Mouse (Mus musculus) thymus, postnatal 36 days (tissue): ENCODE data around the gene Gm43518.
A peak's percentile ranks its signal among the peaks of the same experiment; 100 is the strongest.

ENCODE experiments used
- DNase-seq, 2 experiments: peaks; one replicate each; pipeline ENCODE4 v3.0.0; 2022; ENCODE audit warnings: mixed read lengths in 2 of 2

Gene Gm43518

DNA sequence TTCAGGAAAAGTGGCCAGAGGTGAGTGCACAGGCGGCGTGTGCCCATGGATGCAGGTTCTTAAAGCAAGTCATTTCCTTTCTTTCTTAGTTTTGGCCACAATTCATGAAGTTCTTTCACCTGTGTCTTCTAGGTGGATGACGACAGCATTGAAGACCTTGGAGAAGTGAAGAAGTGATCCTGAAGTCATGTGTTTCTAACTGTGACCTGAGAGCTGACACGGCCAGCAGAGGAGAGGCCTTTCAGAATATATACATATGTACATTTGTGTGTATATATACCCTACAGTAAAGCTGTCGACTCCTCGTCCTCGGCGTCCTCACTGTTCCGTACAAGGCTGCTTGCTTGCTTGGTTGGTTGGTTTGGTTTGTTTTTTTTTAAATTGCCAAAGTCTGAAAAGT lies at the start of gene Gm43518:
Gm43518 (plus strand) TSS at position 301 of the 400 bp plus-strand sequence.
- no peak for DNase-seq

DNA sequence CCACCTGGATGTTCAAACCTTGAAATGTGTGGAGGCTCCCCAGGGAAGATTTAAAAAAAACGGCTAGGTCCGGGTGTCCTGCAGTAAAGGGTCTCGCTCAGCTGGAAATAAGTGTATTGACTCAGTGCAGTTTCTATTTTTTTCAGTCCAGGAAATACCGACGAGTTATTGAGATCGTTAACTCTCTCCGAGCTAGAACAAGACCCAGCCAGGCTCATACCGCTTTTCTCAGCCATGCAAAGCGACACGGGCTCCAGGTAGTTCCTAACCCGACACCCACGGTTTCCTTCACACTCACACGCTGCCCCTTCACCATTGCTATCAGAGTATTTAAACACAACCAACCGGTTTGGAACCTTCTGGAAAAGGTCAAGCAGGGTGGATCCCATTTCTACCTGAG lies 49.2 kb upstream of the Gm43518 start:
- no peak for DNase-seq

DNA sequence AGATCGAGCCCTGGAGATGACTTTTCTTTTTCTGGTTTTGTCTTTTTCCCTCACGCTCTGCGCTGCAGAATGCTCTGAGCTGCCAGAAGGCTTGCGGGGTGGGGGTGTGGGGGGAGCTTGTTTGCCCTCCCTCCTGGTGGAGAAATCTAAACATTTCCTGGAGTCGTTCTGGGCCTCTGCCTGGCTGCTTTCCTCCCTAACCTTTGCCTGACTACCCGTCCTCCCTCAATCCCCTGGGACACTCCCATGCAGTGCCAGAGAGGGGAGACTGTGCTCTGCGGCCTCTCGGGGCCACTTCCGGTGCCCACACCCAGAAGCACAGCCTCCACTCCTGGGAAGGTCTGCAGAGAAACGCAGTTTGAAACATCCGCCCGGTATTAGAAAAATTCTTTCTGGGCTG lies 47.3 kb upstream of the Gm43518 start, which contains the start of gene Hcar1:
Hcar1 (minus strand) TSS at position 93 of the 400 bp plus-strand sequence.
- no peak for DNase-seq

DNA sequence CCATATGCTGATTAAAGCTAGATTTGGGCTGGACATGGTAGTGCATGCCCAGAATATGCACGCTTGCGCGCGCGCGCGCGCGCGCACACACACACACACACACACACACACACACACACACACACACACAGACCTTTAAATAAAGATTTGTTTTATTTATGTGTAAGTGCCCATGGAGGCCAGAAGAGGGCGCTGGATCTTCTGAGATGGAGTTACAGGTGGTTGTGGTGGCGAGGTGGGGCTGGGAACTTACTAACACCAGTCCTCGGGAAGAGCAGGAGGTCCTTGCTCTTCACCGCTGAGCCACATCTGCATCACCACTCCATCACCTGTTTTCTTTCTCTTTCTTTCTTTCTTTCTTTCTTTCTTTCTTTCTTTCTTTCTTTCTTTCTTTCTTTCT lies 46.4 kb upstream of the Gm43518 start:
- no peak for DNase-seq

DNA sequence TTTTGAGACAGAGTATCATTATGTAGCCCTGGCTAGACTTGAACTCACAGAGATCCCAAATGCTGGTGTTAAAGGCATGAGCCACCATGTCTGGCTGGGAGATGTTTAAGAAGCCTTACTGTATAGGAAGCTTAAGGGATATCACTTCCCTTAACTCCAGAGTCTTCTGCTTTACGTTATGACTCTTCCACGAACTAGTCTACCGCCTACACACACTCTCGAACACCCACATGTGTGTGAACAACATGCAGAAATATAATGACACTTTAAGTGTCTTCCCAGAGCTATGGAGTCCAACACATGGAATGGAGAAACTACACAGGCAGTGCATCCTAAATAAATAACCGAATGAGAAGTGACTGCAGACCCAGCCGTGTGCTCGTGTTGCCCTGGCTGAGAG lies 43.3 kb upstream of the Gm43518 start:
- no peak for DNase-seq

DNA sequence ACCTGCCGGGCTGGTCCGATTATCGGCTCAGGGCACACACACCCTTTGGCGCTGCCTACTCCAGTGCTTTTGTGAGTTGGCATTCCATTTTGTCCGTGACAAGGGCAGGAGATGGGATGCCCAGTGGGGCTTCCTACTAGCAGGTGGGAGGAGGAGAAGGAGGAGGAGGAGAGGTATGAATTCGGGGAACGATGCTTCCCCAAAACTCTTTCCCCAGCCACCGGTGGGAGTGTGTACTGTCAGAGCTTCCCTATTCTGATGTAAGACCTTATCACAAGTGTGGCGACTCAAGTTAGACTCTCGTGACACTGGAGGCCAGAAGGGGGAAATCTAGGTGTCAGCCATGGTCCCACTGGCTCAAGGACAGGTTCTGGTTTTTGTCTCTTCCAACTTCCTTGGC lies 42.9 kb upstream of the Gm43518 start:
- no peak for DNase-seq

DNA sequence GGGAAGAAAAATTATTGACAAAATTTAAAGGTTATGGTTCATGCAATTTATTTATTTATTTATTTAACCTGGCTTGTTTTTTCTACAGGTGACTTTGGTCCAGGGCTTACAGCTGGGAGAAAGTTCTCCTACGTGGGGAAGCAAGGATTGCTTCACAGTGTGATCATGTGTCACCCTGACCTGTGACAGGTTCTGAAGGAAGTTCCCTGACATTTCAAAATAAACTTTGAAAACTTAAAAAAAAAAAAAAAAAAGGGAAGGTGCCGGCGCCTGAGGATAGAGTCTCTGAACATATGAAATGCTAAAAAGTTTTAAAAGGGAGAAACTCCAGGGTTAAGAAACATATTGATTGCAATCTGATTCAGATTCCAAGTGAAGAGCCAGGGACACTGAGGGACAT lies 40.9 kb upstream of the Gm43518 start:
- DNase-seq: no peak

DNA sequence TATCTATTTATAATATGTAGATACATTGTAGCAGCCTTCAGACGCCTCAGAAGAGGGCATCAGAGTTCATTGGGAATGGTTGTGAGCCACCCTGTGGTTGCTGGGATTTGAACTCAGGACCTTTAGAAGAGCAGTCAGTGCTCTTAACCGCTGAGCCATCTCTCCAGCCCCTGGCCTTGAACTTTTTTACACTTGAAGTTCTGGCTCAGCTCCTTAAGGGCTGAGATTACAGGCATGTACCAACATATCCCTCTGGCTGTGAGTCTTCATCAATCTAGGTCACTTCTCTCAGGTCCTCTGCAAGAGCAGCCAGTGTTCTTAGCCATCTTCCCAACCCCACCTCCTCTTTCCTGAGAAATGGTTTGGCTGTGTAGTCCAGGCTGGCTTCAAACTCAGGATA lies 36.9 kb upstream of the Gm43518 start:
- no peak for DNase-seq

DNA sequence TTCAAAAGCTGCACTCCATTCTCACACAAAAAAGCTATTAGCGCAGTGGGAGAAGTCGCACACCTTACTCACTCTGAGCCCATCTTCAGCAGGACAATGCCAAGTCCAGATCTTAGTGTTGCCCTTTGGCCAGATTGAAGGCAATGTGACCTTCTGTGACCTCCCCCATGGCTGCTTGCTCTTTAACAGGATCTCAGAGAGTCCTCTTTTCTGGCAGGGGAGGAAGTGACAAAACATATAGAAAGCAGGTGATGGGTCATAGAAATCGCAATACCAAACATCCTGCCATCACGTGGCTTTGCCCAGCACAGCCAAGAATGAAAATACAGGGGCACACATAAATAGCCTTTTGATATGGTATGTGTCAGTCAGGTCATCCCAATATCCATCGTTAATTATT lies 36.2 kb upstream of the Gm43518 start:
- no peak for DNase-seq

DNA sequence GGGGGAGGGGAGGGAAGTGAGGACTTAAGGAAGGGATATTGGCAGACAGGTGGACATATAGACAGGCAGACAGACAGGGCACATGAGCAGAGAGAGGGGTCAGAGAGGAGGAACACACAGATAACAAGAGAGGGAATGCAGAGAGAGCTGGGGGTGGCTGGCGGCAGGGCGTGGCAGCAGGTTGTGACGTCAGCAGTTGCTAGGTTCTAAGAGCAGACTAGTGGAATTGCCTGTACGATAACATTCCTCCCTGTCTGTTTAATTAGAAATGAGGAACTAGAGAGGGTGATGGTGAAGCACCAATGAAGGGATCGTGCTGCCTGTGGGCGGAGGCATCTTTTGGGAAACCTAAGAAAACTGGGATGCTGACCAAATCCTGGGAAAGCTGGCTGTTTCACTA lies 35.5 kb upstream of the Gm43518 start:
- peak; percentile 34 to 40 for DNase-seq

DNA sequence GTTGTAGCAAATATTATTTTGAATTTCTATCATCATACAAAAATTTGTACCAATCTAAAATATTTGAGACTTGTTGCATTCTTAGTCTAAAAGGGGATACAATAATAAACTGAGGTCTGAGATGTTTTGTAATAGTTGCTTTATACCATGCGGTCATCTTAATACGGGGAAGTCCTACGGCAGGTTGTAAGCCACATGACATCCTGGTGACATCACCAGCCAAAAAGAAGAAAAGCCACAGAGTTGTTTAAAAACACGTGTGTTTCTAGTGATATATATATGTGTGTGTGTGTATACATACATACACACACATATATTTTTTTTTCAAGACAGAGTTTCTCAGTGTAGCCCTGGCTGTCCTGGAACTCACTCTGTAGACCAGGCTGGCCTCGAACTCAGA lies 33.7 kb upstream of the Gm43518 start:
- DNase-seq: no peak

DNA sequence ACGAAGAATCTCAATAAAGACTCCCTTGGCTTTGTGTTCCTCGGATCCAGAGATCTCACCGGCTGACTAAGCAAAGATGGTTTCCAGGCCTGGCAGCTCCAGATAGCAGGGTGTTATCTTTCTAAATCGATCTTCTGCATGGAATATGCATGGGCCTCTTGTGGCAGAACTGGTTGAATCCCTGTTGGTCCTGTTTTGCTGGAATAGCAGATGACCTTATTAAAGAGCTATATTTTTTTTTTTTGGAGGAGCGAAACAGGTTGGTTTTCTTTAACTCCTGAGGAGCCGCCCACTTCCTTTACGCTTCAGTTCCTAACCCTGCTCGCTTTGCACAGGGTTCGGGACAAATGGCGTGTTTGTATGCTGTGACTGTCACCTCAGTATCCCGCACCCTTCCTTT lies 30.8 kb upstream of the Gm43518 start:
- no peak for DNase-seq

DNA sequence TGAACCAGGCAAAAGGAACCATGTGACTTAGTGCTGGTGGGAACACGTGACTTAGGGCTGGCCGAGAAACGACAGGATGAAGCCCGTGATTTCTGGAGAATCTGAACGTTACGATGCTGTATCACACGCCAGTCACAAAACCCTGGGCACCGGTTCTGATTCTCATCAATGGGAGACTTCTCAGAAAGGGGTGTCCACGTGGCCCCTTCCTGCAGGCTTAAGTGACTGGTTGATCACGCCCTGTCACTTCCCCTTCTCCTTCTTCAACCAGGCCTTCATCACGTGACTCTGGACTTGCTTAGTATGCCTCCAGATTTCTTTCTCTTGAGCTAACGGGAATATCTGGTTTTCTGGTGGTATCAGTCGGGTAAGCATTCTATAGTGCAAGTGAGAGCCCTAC lies 29.9 kb upstream of the Gm43518 start:
- DNase-seq: no peak

DNA sequence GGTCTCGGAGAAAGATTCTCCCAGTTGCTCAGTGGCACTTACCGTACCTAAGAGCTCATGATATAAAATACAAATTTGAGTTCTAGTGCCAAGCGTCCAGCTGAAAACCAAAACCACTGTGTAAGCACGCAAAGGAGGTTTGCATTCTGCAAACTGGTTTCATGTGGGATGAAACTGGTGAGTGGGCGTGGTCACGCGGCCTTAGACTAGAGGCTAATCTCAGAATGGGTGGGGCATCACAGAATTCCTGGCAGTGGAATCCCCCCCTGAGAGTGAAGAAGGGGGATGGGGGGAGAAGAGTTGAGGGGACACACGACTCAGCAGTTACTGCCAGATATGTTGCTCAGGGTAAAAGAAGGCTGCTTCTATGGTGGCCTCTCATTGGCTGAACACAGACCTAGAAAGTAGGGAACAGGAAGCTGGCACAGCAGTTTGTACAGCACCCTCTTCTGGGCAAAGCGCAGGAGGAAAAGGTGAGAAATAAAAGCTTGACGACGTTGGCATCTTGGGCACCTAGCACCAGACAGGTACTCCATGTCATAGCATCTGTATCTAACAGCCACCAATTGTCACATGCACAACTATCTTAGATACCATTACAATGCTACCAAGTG lies 23.1 kb upstream of the Gm43518 start:
- no peak for DNase-seq

DNA sequence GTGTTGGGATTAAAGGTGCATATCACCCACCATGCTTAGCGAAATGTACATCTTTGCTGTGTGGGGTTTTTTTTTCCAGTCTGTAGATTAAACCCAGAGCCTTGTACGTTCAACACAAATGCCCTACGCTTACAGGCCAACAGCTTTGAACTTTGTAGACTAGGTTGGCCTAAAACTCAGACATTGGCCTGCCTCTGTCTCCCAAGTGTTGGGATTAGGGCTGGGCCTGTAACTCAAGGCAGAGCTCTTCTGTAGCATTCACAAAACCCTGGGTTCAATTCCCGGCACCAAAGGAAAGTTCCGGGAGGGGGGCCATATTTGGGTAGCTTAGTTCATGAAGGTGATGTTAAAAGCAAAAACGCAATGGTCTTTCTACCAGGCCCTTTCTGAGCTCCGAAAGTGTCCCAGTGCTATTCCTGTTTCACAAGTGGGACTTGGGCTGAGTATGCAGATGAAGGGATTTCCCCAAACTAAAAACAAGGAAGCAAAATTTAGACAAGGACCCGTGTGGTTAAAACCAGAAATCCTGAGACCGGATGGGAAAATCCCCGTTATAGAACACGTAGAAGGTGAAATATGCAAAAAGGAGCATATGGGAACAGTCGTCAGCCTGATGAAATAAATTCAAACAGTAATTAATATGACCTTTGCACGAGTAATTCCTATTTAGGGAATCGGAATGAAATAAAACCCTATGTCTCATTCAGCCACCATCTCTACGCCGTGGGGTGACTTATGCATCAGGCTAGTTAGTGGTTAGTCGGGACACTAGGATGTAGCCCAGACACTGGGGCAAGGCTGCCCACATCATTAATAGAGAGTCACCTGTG lies 20.9 kb upstream of the Gm43518 start:
- no peak for DNase-seq

DNA sequence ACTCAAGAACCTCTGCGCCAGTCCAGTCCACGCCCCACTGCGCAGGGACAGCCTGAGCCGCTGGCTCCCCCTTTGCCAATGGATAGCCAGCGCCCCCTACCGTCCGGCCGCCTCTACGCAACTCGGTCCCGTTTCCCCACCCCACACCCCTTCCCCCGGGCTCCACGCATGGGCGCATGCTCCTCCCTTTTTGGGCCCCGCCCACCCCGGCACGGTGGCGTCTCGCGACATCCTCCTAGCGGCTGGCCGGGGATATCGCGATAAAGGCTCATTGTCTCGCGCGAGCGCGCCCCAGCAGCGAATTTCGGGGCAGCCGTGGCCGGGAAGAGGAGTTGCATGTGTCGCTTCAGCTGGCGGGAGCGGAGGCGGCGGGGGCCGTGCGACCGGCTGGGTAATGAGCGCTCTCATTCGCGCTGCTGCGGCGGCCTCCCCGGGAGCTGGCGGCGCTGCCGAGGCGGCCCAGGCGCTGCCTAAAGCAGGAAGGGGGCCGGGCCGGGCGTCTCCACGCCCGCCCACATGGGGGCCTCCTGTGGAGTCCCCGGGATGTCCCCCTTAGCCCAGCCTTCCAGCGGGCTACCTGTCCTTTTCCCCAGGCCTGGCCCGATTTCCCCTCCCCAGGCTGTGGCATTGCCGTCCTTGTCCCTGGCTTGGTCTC lies 20.1 kb upstream of the Gm43518 start, which contains the start of gene Denr:
Denr (plus strand) TSS at position 200 of the 655 bp plus-strand sequence.
- peak; percentile 99 to 100 for DNase-seq

DNA sequence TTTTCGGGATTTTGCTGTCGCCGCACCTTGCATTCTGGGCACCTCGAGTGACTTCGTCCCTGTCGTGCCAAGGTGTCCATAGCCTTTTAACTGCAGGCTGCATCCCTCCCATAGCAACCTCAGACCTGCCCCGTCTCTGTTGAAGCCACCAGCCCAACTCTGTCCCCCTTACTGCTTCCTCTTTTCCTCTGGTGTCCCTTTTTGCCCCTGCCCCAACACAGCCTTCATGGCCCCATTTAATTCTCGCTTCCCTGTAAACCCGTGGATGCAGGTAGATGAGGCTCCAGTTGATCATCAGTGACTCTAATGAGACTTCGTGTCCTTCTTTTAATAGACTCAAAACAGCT lies 19.6 kb upstream of the Gm43518 start:
- no peak for DNase-seq

DNA sequence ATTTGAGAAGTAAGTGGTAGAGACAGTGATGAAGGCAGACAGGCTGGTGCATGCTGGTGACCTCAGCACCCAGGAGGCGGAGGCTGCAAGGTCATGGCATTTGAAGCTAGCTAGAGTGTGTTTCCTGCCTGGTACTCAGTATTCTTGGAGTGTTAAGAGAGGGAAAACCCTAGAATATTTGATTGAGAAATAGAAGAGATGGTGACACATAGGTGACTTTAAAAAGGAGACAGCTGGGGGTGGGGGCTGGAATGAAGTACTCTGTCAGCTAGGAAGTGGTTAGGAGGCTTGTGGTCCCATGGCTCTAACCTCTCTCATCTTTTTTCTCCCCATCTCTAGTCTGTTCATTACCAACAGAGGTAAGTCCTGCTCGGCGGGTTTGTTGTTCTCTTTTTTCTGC lies 12.4 kb upstream of the Gm43518 start:
- no peak for DNase-seq

DNA sequence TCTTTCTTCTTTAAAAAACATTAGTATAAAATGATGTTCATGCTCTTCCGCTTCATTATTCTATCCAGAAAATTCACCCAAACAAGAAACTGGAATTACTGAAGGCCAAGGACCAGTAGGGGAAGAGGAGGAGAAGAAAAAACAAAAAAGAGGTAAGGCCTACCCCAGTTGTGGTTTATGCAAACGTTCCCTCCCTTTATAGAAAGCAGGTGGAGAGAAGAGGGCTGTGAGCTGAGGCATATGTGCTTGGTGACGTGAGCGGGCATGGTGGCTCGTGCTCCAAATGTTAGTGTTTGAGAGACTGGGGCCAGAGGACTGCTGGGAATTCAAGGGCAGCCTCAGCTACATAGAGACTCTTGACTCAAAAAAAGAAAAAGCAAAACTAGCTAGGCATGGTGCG lies 5.1 kb upstream of the Gm43518 start:
- no peak for DNase-seq

DNA sequence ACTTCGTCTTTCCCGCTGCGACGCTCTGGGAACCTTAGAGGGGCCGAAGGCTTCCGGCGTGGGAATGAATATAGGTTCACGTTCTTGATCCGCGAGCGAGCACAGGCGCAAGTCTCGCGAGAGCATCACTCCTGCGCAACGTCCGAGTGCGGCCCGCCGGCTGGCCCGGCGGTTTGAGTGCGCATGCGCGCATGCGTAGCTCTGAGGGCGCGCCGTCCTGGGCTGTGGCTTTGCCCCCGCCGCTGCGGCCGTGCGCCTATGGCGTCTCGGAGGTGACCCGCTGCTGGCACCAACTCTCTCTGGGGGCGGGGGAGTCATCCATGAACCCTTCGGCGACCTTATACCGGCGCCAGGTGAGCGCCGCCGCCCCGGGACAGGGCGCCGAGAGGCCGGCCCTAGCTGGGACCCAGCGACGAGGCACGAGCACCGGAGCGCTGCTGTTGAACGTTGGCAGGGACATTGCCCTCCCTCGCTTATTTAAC lies 3.3 kb downstream of the Gm43518 start, which contains the start of gene Ccdc62:
Ccdc62 (plus strand) TSS at position 172 of the 482 bp plus-strand sequence.
- DNase-seq: peak; percentile 89 to 93

DNA sequence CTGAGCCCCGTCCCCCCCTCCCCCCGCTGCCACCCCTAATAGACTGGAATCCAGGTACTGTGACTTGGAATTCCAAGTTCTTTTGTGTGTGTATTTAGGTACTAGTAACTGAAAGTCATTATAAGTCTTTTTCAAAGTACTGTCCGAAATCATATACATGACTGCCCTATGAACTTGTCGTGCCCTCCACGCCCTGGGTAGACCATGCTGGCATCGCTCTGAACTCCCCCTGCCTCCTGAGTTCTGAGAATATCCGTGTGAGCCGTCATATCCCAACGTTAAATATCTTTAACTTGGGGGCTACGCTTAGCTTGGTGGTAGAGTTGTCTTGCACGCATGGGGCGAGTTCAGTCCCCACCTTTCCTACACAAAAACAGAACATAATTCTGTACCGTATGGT lies 3.9 kb downstream of the Gm43518 start:
- no peak for DNase-seq

DNA sequence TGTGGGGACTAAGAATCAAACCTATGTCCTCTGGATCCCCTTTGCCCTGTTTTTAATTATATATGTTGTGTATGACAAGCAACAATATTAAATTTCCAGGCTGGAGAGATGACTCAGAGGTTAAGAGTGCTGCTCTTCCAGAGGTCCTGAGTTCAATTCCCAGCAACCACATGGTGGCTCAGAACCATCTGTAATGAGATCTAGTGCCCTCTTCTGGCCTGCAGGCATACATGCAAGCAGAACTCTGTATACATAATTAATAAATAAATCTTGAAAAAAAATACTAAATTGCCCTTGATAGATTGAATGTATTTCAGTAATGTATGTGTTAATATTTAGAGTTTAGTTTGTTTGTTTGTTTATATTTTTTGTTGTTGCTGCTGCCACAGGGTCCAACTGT lies 5.7 kb downstream of the Gm43518 start:
- no peak for DNase-seq

DNA sequence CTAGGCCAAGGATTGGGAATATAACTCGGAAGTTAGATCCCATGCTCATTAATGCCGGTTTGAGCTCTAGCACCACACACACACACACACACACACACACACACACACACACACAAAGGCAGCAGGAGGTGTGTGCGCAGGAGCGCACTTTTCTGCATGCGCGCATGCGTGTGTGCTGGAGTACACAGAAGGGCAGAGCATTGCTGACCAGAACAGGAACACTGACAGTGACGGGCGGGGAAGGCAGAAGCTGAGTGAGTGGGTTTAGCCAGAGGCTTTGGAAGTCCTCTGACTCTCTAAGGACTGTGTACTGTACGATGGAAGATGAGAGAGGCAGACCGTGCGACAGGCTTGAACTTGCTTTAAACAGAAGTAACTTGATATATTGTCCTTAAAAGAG lies 6.3 kb downstream of the Gm43518 start:
- no peak for DNase-seq
